Mouse (Mus musculus) cerebellum, adult 18-20 months (tissue): ENCODE data around the gene Actr3b.
"Not testable (repeated sequence)": the region's sequence is repeated elsewhere in the genome, so short reads cannot be mapped to it uniquely, and the experiment has no call there.

ENCODE experiments used
- DNase-seq, 2 experiments: peaks; one replicate each; pipeline ENCODE4 v3.0.0; 2021

Actr3b gene

GRCm38 (mm10) chr5:25791570-25791969 lies 31.8 kb downstream of the Actr3b start:
- DNase-seq = no peak

DNA sequence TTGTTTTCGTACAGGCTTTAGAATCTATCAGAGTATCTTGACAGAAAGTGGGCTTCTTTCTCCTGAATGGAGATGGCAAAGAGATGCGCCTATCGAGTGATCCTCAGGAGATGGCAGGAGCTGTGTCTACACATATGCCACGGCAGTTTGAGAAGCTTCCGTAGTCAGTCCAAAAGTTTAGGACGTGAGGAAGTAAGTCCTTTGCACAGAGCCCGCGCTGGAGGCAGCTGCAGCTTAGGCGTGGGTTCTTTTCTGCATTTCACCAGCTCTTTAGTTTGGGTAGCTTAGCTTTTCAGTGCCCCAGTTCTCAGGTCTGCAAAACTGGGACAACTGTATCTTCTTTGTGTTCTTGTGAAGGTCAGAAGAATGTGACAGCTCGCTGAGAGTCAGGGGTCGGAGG lies 38.0 kb downstream of the Actr3b start:
- DNase-seq = no peak

GRCm38 (mm10) chr5:25800929-25801328 lies 41.1 kb downstream of the Actr3b start:
- DNase-seq = peak; percentile 64 to 68

DNA sequence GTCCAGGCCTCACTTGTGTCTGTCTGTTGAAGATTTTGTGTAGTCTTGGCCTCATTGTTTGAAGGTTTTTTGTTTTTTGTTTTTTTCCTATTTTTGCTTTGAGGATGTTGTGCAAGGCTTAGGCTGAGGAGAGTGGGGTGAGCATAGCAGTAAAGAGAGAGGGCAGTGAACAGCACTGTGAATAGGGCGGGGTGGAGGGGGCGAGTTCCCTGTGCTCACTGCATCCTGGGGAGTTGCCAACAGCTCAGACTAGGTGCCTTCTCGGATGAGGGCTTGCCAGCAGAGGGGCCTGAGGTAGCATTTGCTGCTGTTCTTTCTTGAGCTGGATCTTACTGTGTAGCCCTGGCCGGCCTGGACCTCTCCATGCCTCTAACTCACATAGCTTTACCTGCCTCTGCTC lies 41.9 kb downstream of the Actr3b start:
- DNase-seq = peak in 1 of 2 experiments; percentile 13

DNA sequence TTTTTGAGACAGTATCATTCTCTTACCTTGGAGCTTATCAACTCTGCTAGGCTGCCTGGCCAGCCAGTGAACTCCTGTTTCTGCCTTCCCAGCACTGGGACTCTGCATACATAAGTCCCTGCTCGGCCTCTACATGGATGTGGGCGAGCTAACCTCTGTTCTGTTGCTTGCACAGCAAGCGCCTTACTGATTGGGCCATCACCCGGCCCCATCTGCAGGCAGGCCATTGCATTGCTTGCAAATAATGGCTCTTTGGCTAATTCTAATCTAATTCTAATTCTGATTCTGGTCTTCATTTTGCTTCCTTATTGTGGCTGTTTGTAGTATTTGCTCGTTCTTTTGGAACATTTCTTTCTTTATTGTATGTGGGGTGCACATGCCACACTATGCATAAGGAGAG lies 44.8 kb downstream of the Actr3b start:
- no peak for DNase-seq

GRCm38 (mm10) chr5:25812922-25813321 lies 53.1 kb downstream of the Actr3b start:
- peak; percentile 20 to 27 for DNase-seq

GRCm38 (mm10) chr5:25829308-25830094 lies 69.7 kb downstream of the Actr3b start:
- DNase-seq = no peak

GRCm38 (mm10) chr5:25830802-25831201 lies 71.0 kb downstream of the Actr3b start:
- DNase-seq = no peak

GRCm38 (mm10) chr5:25831624-25832023 lies 71.8 kb downstream of the Actr3b start:
- peak; percentile 47 to 57 for DNase-seq

GRCm38 (mm10) chr5:25839400-25839799 lies 79.6 kb downstream of the Actr3b start:
- DNase-seq = peak; percentile 60 to 65

GRCm38 (mm10) chr5:25846558-25846957 lies 86.8 kb downstream of the Actr3b start:
- DNase-seq = no peak

GRCm38 (mm10) chr5:25847154-25847553 lies 87.4 kb downstream of the Actr3b start:
- no peak for DNase-seq

DNA sequence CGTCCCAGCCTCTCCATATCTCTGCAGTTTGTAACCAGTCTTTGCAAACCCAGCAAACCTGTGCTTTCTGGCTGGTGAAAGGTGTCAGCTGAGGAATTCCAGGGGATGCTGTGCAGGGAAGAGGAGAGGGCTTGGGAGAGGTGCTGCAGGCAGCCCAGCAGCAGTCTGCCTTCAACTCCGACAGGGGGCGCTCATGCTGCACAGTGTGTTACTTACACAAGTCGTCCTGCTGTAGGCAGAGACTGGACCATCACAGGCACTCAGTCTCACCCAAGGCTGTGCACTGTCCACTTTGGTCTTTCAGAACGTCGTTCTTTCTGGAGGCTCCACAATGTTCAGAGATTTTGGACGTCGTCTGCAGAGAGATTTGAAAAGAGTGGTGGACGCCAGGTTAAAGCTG lies 88.3 kb downstream of the Actr3b start:
- DNase-seq = peak; percentile 82 to 86

- DNase-seq = no peak
Observed at GRCm38 (mm10) chr5:25866201-25866600, 106.4 kb downstream of the Actr3b start.

- no peak for DNase-seq
Observed at GRCm38 (mm10) chr5:25869880-25870279, 110.1 kb downstream of the Actr3b start.

DNA sequence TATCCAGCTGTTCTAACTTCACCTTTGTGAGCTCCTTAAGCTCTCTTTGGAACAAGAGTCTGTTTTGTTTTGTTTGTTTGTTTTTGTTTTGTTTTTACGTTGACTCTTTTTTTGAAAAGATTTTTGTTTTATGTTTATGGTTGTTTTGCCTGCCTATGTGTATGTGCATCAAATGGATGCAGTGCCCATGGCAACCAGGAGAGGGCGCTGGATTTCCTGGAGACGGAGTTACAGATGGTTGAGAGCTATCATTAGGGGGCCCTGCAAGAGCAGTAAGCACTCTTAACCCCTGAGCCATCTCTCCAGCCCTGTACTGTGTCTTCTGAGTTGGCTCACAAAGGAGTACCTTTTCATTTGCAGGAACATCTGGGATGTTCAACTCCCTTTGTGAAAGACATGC lies 110.8 kb downstream of the Actr3b start:
- no peak for DNase-seq

GRCm38 (mm10) chr5:25871342-25872023 lies 111.7 kb downstream of the Actr3b start:
- no peak for DNase-seq

DNA sequence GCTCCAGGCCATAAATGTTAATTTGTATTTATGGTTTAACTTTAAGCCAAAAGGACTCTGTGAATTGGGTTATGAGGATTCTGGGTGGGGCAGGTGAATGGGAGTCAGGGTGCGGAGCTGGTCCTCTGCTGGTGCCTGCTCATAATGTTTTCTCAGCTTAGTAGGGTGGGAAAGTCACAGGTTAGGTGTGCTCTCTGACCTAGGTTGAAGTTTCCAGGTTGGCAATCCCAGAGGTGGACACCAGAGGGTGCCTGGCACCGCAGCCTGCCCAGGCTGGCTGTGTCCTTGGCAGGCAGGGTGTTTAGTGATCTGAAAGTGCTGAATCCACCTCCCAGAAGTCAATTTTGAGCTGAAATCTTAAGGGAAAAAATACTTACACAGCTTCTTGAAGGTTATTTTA lies 113.2 kb downstream of the Actr3b start:
- peak; percentile 42 to 50 for DNase-seq

DNA sequence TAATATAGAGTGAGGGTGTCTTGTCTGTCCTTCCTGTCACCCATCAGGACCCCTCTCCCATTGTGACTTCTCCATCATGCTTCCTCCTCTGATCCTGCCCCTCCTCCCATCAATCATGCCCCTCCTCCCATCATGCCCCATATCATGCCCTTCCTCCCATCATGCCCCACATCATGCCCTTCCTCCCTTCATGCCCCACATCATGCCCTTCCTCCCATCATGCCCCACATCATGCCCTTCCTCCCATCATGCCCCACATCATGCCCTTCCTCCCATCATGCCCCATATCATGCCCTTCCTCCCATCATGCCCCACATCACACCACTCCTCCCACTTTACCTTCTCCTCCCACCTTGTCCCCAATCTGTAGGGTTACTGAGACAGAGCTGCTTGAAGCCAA lies 116.1 kb downstream of the Actr3b start:
- not testable (repeated sequence) for DNase-seq

- no peak for DNase-seq
Observed at GRCm38 (mm10) chr5:25877281-25877680, 117.5 kb downstream of the Actr3b start.

DNA sequence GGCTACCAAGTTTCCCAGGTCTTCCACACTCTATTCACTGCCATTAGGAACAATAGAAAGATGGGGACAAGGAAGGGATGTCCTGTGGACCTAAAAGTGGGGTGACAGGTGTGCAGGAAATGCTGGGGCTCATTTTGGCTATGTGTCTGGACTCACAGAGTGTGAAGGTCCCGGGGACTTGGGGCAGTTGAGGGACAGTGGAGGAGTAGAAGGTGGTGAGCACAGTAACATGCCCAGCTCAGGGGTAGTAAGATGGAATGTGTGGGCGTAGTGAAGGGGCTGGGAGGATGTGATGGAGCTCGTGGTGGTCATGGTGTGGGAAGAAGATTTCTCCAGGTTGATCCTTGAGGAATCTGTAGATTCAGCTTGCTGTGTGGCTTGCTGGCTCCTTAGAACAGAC lies 118.2 kb downstream of the Actr3b start:
- DNase-seq = no peak

DNA sequence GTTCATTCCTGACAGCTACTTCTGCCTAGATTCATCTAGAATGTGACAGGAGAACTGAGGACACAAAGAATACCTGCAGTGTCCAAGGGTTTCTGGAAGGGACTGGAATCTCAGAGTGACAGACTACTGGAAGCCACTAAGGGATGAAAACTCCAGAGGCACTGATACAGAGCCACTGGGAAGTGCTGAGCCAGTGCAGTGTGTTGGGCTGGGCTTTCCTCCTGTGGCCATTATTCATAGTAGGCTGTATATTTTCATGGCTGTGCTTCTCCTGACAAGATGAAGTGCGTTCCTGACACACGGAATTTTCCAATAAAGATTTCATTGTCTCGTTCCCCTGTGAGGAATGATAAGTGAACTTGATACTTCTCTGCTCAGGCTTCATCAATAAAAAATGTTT lies 126.9 kb downstream of the Actr3b start:
- DNase-seq = no peak

GRCm38 (mm10) chr5:25889746-25890382 lies 130.1 kb downstream of the Actr3b start:
- DNase-seq = peak; percentile 28 to 34

DNA sequence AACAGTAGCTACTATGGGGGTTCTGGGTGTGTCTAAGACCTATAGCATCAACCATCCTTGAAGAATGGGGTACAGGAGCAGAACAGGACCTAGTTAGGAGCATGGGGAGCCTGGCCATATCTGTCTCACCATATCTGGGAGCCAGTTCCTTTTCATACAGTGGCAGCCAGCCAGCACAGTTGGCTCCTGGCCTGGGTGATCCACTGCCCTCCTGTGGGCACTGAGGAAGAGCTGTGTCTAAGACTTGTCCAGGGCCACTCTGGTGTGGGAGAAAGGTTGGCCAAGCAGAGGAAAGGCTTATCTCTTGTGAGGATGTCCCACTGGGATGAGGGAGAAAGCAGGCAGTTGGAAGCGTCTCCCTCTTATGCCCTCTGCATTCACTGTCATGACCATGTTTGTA lies 131.5 kb downstream of the Actr3b start:
- DNase-seq = peak; percentile 89 to 93
